Mouse (Mus musculus) left cerebral cortex, adult 2 months (tissue): ENCODE results near the gene H2afj. TPM values are rescaled to one million over a fixed set of nuclear protein-coding genes. Genes with fewer than 3 reads are reported as not detected.

Experiments
- DNase-seq, 2 experiments: peaks; one replicate each; pipeline ENCODE4 v3.0.0; 2021 to 2022; ENCODE audit warnings: low spot score in 2 of 2, mixed read lengths in 1 of 2; ENCODE audit errors: extremely low spot score in 1 of 2
- H3K27ac ChIP-seq: fragments of 200-600 bp; 2 replicates; pipeline ENCODE4 v1.8.1; 2022
- H3K4me3 ChIP-seq: fragments of 200-600 bp; 2 replicates; pipeline ENCODE4 v1.8.1; 2022
- CTCF ChIP-seq: fragments of 200-600 bp; IDR thresholded peaks from 2 replicates; pipeline ENCODE4 v1.8.1; 2022; ENCODE audit warnings: antibody characterized with exemption, mild to moderate bottlenecking, moderate library complexity
- intact Hi-C: fragments of 180-260 bp; cut with DNase I; formaldehyde crosslinking; loops from one replicate; pipeline ENCODE4 v1.15.1; 2025
- microRNA-seq, 2 experiments: library from miRNA; unstranded; fragments of <30 nt; microRNA quantifications; one replicate each; pipeline ENCODE4 v1.2.0; 2021
- total RNA-seq, 2 experiments: library from RNA; stranded (reverse); gene quantifications; 2 replicates each; pipeline ENCODE4 v1.2.3; 2021

The H2afj gene
- total RNA-seq, 2 experiments from 2014 or later, result 54.7 to 59.1 TPM

DNA sequence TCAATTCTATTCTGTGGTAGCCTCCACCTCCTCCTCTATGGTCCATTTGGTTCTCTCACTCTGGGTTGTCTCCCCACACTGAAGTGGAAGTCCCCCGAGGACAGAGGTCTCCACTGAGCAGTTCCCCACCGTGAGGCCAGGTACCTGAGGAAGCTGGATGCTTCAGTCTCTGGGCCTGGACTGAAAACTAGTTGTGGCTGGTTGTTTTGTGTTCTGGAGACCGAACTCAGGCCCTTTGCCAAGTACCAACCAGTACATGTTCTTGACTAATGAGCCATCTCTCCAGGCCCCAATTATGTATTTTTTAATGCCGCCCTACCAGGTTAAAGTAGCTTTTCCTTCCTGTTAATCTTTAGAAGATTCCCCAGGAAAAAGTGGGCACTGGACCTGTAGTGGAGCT is 44.3 kb downstream of the H2afj start:
- DNase-seq, result no peak
- no peak for TF ChIP-seq CTCF
- Histone ChIP-seq H3K27ac (no peak overlapping the region), H3K4me3 (no peak overlapping the region)
- intact Hi-C loops, result loop anchor here (2.0 to 10.0 kb wide), 2 partner anchors 18 to 322 kb away; partner anchors contain the start of genes Rerg and Smco3

DNA sequence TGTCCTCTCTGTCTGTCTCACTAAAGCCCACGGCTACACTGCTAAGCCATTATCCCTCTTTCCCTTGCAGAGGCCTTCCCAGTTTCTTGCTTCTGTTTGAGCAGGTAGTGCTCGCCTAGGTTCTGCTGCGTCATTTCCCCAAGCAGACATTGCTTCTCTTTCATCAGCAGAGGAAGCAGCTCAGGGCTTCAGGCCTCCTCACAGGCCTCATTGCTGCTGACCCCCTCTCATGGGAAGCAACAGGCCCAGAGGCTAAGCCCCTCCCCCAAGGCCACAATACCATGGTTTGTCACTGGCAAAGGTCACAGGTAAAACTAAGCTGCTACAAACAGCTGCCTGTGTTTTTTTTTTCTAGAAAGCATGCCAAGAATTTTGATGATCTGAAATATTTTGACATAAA is 44.7 kb downstream of the H2afj start:
- TF ChIP-seq CTCF, result no peak
- Histone ChIP-seq H3K27ac (no peak overlapping the region), H3K4me3 (no peak overlapping the region)
- intact Hi-C loops, result loop anchor here (2.0 to 10.0 kb wide), 2 partner anchors 18 to 322 kb away; partner anchors contain the start of genes Rerg and Smco3
- no peak for DNase-seq

DNA sequence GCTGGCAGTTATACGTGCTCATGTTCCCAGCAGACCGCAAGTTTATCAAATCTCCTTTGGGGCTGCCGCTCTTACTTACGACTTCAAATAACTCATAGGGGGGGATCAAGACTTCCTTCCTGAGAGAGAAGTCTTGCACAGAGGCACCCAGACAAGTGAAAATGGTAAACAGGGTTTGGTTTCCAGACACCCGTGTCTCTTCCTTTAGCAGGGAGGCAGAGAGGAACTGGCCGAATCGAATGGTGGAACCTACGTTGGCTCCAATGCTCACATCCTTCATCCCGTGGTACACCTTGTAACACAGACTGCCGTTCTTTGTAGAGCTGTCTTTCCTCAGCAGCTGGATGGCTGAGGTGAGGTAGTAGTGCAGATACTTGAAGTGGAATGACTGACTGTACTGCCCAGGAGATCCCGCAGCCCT is 46.3 kb downstream of the H2afj start:
- no peak for DNase-seq
- intact Hi-C loops, result loop anchor here (10.0 kb wide), 1 partner anchor 320 kb away; the partner anchor contains the start of gene Rerg
- H3K27ac ChIP-seq, result no peak overlapping the region
- H3K4me3 ChIP-seq, result no peak overlapping the region
- no peak for TF ChIP-seq CTCF

DNA sequence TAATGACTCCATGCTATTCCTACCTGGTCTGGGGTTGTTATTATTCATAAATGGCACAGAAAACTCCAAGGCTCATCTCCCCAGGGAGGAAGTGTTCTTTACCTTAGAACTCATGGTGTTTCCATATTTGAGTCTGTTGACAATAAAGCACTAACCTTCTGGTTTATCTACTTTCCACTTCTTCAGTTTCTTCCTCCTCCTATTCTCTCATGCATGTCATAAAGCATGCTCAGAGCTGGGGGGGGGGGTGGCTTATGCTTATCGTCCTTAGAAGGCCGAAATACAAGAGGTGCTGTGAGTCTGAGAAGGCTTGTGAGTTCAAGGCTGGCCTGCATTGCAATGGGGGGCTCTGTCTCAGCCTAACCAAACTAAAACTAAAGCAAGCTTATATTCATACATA is 47.1 kb downstream of the H2afj start:
- H3K4me3 ChIP-seq, result no peak overlapping the region
- intact Hi-C loops, result loop anchor here (10.0 kb wide), 1 partner anchor 320 kb away; the partner anchor contains the start of gene Rerg
- TF ChIP-seq CTCF, result no peak
- DNase-seq, result no peak
- H3K27ac ChIP-seq, result no peak overlapping the region

DNA sequence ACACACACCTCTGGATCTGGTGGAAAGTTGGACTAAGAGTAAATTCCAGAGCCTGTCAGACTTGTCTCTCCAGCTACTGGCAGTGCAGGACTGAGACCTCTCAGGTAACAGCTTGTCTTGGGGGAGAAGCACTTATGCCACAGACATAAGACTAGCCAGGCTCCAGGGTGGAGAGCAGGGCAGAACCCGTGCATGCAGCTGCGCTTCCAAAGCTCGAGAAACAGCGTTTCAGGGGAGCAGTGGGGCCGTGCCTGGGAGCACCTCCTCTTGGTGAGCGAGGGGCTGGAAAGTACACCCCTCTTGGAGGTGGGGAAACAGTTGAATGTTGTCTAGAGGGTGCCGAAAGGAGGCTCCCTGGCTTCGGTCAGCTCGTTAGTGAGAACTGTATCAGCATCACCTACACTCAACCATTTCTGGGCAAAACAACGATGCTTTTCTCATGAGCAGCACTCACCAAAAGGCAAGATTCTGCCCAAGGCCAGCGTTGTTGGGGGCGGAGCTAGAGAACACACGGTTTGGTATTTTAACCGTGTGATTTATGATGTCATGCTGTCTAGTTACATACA is 48.1 kb downstream of the H2afj start:
- DNase-seq, result no peak

DNA sequence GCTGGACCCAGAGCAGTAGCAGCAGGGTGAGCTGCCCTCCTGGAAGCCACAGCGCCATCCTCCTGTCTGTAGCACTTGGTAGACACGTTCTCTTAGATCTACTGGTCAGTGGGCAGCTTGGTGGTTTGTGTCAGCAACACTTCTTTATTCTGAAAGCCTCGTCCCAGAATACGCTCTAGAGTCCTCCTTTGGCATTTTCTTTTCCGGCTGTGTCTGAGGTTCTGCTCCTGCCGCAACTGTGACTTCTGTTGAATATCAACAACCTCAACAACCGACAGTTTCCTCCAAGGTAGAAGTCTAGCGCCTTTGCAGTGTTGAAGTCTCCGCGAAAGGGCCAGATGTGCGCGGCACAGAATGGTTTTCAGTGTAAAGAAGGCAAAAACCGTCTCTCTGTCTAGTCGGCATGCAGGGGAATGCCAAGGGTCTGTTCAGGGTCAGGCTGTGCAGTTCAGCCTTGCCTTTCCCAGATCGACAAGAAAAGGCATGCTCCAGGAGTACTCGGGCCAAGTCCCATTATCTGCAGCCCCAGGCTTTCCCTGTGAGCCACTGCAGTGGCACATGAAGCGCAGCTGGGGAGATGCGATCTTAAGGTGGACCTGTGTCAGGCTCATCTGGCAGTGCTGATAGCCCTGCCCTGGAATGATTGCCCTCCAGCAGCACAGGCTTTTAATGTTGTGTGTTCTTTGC is 49.3 kb downstream of the H2afj start, which contains the start of gene Art4:
Gene Art4 (minus strand): TSS at position 548 of the 687 bp plus-strand sequence.
- no peak for TF ChIP-seq CTCF
- intact Hi-C loops, result loop anchor here (10.0 kb wide), 1 partner anchor 317 kb away; the partner anchor contains the start of gene Rerg
- Histone ChIP-seq H3K27ac (no peak within 1 kb of the TSS), H3K4me3 (no peak within 1 kb of the TSS)
- DNase-seq, result no peak

More for the DNA sequence above, 48.1 kb downstream of the H2afj start:
- Histone ChIP-seq H3K4me3 (no peak overlapping the region), H3K27ac (no peak overlapping the region)
- TF ChIP-seq CTCF, result no peak
- intact Hi-C loops, result loop anchor here (10.0 kb wide), 1 partner anchor 319 kb away; the partner anchor contains the start of gene Rerg

DNA sequence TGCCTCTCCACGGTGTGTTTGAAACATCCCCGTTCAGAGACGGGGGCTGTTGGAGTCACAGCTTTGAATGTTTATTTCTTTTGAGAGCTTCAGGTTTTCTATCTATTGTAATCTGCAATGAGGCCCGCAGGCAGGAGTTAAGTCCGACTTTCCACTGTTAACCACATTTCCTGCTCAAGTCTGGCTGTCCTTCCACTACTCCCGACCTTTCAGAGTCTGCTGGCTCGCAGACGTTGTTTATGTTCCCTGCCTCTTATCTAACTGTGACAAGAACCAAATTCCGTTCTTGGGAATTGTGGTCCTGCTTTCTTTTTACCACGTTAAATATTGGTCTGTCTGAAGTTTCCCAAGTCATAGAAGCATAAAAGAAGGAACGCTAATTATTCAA is 49.8 kb downstream of the H2afj start:
- intact Hi-C loops, result loop anchor here (10.0 kb wide), 1 partner anchor 317 kb away; the partner anchor contains the start of gene Rerg
- no peak overlapping the region for H3K27ac ChIP-seq
- TF ChIP-seq CTCF, result no peak
- no peak for DNase-seq
- no peak overlapping the region for H3K4me3 ChIP-seq

DNA sequence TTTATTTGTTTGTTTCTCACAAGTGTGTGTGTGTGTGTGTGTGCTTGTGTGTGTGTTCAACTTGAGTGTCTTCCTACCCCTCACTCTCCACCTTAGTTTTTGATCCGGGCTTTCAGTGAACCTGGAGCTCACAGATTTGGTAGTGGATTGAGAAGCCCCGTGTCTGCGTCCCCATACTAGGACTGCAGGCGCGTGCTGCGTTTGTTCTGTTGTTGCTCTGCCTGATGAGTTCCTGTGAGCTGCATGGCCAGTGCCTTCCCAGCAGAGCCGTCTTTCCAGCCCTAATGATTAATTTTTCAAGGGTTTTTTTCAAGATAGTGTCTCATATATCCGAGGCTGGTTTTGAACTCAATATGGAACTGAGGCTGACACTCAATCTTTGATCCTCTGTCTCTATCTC is 50.4 kb downstream of the H2afj start:
- DNase-seq, result no peak
- intact Hi-C loops, result loop anchor here (10.0 kb wide), 1 partner anchor 316 kb away; the partner anchor contains the start of gene Rerg
- Histone ChIP-seq H3K27ac (no peak overlapping the region), H3K4me3 (no peak overlapping the region)
- no peak for TF ChIP-seq CTCF

Small RNAs within 50 kb of the gene (microRNA-seq; reads per million reads assigned to microRNA genes)
- gene Gm44364, result 0 reads per million in 2 experiments

Other genes with a start within 250 kb of the H2afj start
- under 1 TPM in 1 of 2 experiments, not detected in 1; 0.45 TPM for gene Plbd1, start 146.3 kb upstream of the H2afj start, total RNA-seq
- gene Gucy2c, start 26.5 kb upstream of the H2afj start, total RNA-seq, result under 1 TPM; 0.38 to 0.40 TPM
- gene Hist4h4, start 3.8 kb upstream of the H2afj start, total RNA-seq, result 10 to 100 TPM in 1 of 2 experiments, 1 to 10 TPM in 1; 8.2 to 10.4 TPM
- 1 to 10 TPM; 2.4 to 3.9 TPM for gene BC049715, start 19.4 kb downstream of the H2afj start, total RNA-seq
- 100 to 1,000 TPM; 114 to 116 TPM for gene Wbp11, start 20.0 kb downstream of the H2afj start, total RNA-seq
- 1 to 10 TPM; 4.2 to 4.4 TPM for gene Smco3, start 27.2 kb downstream of the H2afj start, total RNA-seq
- gene Art4, start 49.5 kb downstream of the H2afj start, total RNA-seq, result not detected
- 10 to 100 TPM; 32.9 to 47.1 TPM for gene Mgp, start 67.6 kb downstream of the H2afj start, total RNA-seq
- gene Erp27, start 113.9 kb downstream of the H2afj start, total RNA-seq, result under 1 TPM in 1 of 2 experiments, not detected in 1; 0.35 TPM
- 1 to 10 TPM; 1.6 to 3.0 TPM for gene Pde6h, start 115.6 kb downstream of the H2afj start, total RNA-seq
- gene Arhgdib, start 133.7 kb downstream of the H2afj start, total RNA-seq, result 10 to 100 TPM; 10.2 to 13.0 TPM